Mouse (Mus musculus) lung, postnatal 0 days (tissue): Measurements from ENCODE around the gene Atg10. TPM values are rescaled to one million over a fixed set of nuclear protein-coding genes. Genes with fewer than 3 reads are reported as not detected.
A peak's percentile ranks its signal among the peaks of the same experiment; 100 is the strongest.

Source experiments
- ATAC-seq: fragments of 200-750 bp; cut with Nextera tagmentation; 2 replicates; pipeline ENCODE4 v1.8.0; 2017; ENCODE audit warnings: moderate library complexity
- DNase-seq: peaks from one replicate; pipeline ENCODE4 v3.0.0-alpha.2; 2016; ENCODE audit warnings: low spot score
- H3K27ac ChIP-seq: fragments of 300-500 bp; sonication (generic); 2 replicates; pipeline ENCODE4 v1.5.1; 2014; ENCODE audit warnings: antibody characterized with exemption, mild to moderate bottlenecking, low read length, mixed read lengths
- H3K27me3 ChIP-seq: fragments of 300-500 bp; sonication (generic); replicated peaks from 2 replicates; pipeline ENCODE4 v1.6.1; 2014; ENCODE audit warnings: low read length, mixed read lengths; ENCODE audit not compliant: insufficient read depth
- H3K36me3 ChIP-seq: fragments of 300-500 bp; sonication (generic); 2 replicates; pipeline ENCODE4 v1.6.1; 2014; ENCODE audit warnings: low read length, mixed read lengths; ENCODE audit not compliant: insufficient read depth
- H3K4me1 ChIP-seq: fragments of 300-500 bp; sonication (generic); 2 replicates; pipeline ENCODE4 v1.6.1; 2014; ENCODE audit warnings: antibody characterized with exemption, low read depth, low read length, mixed read lengths; ENCODE audit not compliant: insufficient read depth
- H3K4me2 ChIP-seq: fragments of 300-500 bp; sonication (generic); replicated peaks from 2 replicates; pipeline ENCODE4 v1.6.1; 2014; ENCODE audit warnings: low read depth, mild to moderate bottlenecking, low read length, moderate library complexity, mixed read lengths
- H3K4me3 ChIP-seq: fragments of 300-500 bp; sonication (generic); 2 replicates; pipeline ENCODE4 v1.5.1; 2014; ENCODE audit warnings: low read depth, low read length
- H3K9ac ChIP-seq: fragments of 300-500 bp; sonication (generic); replicated peaks from 2 replicates; pipeline ENCODE4 v1.6.1; 2014; ENCODE audit warnings: low read depth, mild to moderate bottlenecking
- H3K9me3 ChIP-seq: fragments of 300-500 bp; sonication (generic); 2 replicates; pipeline ENCODE4 v1.6.1; 2016; ENCODE audit warnings: low read length, mixed read lengths
- CTCF ChIP-seq: IDR thresholded peaks from 2 replicates; pipeline ENCODE4 v1.5.1; 2016; ENCODE audit warnings: antibody characterized with exemption, mild to moderate bottlenecking
- EP300 ChIP-seq: IDR thresholded peaks from 2 replicates; pipeline ENCODE4 v1.6.1; 2016; ENCODE audit warnings: antibody characterized with exemption, mild to moderate bottlenecking, control low read depth
- WGBS: fragments of 180-500 bp; shearing (Covaris S2); extraction: QIAGEN DNeasy Blood & Tissue Kit; methylation state at CpG from one replicate; pipeline ENCODE4 v1.1.7; 2014; 5-methylcytosine and 5-hydroxymethylcytosine counted together
- polyA plus RNA-seq: library from polyadenylated mRNA; unstranded; fragments of >200 nt; fragmentation: Nextera tagmentation; extraction: Ambion mirVana; gene quantifications from 2 replicates; pipeline ENCODE4 v1.2.1, GENCODE M21; 2015

The Atg10 gene
- polyA plus RNA-seq, 1 experiment from 2014 or later = 14.7 TPM

DNA sequence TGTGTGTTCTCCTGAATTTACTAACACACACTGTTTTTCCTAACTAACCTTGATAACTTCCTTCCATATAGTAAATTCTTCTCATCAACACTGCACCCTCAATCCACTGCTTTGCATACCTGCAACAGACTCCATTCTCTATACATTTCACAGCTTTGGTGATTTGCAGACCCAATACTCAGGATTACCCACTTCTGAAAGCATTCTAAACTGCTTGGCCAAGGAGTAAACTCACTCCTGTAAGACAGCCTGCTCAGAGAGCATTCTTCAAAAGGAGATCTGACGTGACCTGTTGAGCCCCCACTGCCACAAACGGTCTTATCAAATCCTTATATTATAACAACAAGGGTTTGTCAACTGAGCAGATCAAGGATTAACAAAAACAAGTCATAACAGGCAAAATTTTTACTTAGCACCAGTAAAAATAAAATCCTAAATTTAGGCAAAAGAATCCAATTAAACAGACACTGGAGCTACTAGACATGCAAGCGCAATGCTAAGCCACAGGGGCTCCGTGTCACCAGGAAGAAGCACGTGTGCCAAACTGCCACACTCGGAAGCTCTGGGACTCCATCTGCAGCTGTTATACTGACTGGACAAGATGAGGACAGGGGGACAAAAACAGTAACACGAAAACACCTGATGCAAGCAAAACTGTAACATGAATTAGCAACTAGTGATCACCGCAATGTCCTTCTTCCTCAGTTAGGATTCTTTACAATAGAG is 44.4 kb downstream of the Atg10 start:
- Histone ChIP-seq H3K9me3 (no peaks in the 10 kb centered on the region), H3K4me3 (no peak overlapping the region), H3K27ac (no peak overlapping the region), H3K36me3 (no peaks in the 10 kb centered on the region), H3K4me1 (no peaks in the 10 kb centered on the region), H3K4me2 (no peak overlapping the region), H3K9ac (no peak overlapping the region), H3K27me3 (no peaks in the 10 kb centered on the region)
- ATAC-seq (no peak), DNase-seq (peak; percentile 11)
- 67% methylated on average over 8 of the region's 8 CpGs for WGBS
- TF ChIP-seq EP300 = no peak
- no peak for TF ChIP-seq CTCF

DNA sequence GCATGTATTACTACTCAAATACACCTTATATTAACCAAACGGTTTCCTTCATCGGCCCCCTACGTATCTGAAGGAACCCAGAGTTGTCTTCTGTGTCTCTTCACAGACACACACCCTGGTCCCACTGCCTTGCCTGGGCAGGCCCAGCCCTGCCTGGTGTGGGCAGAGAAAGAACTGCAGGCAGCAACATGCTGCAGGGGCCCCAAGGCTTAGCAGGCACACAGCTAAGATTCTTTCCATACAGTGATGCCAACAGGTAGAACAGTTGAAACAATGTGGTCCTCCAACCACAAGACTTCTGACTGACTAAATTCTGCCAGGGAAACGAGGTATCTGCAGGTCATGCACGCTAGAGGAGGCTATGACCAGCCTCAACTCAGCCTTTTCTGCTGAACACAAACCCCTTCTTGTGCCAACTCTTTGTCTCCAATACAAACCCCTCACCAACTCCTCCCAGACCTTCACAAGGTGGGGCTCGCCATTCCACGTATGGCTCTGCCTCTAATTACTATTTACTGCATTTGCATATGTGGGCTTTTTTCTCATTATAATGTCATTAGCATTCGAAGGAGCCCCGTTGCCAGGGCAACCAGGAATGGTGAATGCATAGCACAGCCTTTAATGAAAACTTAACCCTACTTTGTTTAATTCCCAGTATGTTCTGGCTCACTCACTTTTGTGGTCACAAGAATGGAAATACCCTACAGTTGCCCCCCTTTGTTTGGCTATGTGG is 45.2 kb downstream of the Atg10 start:
- no peak overlapping the region for H3K27ac ChIP-seq
- DNase-seq (no peak), ATAC-seq (no peak)
- H3K9me3 ChIP-seq = no peaks in the 10 kb centered on the region
- no peak overlapping the region for H3K4me3 ChIP-seq
- H3K4me2 ChIP-seq = no peak overlapping the region
- no peaks in the 10 kb centered on the region for H3K4me1 ChIP-seq
- 73% methylated on average over 9 of the region's 9 CpGs for WGBS
- H3K36me3 ChIP-seq = no peaks in the 10 kb centered on the region
- H3K9ac ChIP-seq = no peak overlapping the region
- TF ChIP-seq CTCF = no peak; the same call in 1 of the 2 replicates
- no peak for TF ChIP-seq EP300
- no peaks in the 10 kb centered on the region for H3K27me3 ChIP-seq

DNA sequence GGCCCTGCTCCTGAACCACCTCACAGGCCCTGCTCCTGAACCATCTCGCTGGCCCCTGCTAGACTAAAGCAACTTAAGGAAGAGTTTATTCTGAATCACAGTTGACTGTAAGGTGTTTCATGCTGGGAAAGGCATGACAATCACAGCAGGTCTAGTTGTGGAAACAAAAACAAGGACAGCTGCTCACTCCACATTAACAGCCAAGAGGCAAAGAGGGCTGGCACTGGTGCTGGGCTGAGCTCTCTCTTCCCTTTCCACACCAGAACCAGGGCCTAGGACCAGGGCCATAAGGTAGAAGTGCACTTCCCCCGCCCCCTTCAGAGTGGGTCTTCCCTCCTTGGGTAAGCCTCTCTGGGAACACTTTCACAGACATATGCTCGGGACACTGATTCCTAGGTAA is 48.4 kb downstream of the Atg10 start:
- DNase-seq (no peak), ATAC-seq (no peak)
- Histone ChIP-seq H3K4me3 (no peak overlapping the region), H3K36me3 (no peaks in the 10 kb centered on the region), H3K27ac (no peak overlapping the region), H3K4me2 (no peak overlapping the region), H3K9me3 (no peaks in the 10 kb centered on the region), H3K27me3 (no peaks in the 10 kb centered on the region), H3K4me1 (no peaks in the 10 kb centered on the region), H3K9ac (no peak overlapping the region)
- 71% methylated on average over 3 of the region's 3 CpGs for WGBS
- TF ChIP-seq EP300 (no peak), CTCF (no peak)

DNA sequence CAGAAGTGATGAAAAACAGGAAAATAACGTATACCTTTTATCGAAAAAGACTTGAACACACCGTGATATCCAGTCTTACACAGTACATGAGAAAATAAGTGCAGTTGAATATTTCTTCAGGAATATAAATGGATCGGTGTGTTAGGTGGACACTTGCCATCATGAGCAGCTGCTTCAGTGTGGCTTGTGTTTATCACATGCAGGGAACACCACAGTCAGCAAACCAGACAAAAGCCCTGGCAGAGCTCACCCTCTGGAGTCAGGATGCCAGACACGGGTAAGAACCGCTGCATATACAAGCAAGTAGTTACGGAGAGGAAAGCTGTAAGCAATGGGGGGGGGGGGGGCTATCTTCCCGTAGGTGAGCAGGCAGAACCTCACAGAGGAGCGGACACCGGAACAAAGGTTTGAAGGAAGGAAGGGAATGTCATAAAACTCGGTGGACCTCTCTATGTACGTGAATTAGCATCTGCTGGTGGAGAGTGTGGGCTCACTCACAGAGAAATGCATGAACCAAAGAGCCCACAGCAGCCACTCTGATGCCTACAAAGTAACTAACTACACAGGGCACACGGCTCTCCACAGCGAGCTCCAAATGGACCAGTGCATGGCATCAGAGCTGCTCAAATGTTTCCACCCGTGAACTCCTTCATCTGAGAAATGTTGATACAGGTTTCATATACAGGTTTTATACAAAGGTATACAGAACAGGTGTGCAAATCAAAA is 51.8 kb downstream of the Atg10 start:
- Histone ChIP-seq H3K27me3 (no peaks in the 10 kb centered on the region), H3K9me3 (no peaks in the 10 kb centered on the region), H3K4me2 (no peak overlapping the region), H3K9ac (no peak overlapping the region), H3K36me3 (no peaks in the 10 kb centered on the region), H3K27ac (no peak overlapping the region), H3K4me3 (no peak overlapping the region), H3K4me1 (peaks cover 4% of the 10 kb centered on the region; the same call in 1 of the 2 replicates)
- DNase-seq (no peak), ATAC-seq (no peak)
- 75% methylated on average over 14 of the region's 15 CpGs for WGBS
- TF ChIP-seq CTCF = no peak
- no peak for TF ChIP-seq EP300

DNA sequence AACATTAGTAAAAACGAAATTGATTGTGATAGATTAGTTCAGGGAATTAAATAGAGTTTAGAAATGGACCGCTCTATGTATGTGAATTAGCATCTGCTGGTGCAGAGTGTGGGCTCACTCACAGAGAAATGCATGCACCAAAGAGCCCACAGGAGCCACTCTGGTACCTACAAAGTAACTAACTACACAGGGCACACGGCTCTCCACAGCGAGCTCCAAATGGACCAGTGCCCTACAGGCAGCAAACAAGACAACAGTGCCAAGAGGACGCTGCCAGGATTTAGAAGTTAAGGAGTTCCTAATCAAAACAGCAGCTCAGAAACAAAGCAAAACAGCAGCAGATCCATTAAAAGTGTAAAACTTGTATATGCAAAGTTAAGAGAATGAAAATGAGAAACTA is 52.6 kb downstream of the Atg10 start:
- peaks cover 4% of the 10 kb centered on the region; the same call in 1 of the 2 replicates for H3K4me1 ChIP-seq

More for the DNA sequence above, 52.6 kb downstream of the Atg10 start:
- H3K4me2 ChIP-seq = no peak overlapping the region
- H3K27me3 ChIP-seq = no peaks in the 10 kb centered on the region
- 71% methylated on average over 5 of the region's 5 CpGs for WGBS
- H3K36me3 ChIP-seq = no peaks in the 10 kb centered on the region
- no peak overlapping the region for H3K9ac ChIP-seq
- no peak overlapping the region for H3K4me3 ChIP-seq
- DNase-seq = no peak
- H3K27ac ChIP-seq = no peak overlapping the region
- ATAC-seq = no peak
- H3K9me3 ChIP-seq = no peaks in the 10 kb centered on the region
- TF ChIP-seq CTCF (no peak), EP300 (no peak)
